Mouse (Mus musculus) adrenal gland (tissue): ENCODE measurements at regions not wholly inside any gene's neighbourhood (a gene's known extent, or its start where the extent isn't known, plus 50 kb on each side); places are given as distances from the start of the nearest gene placed in this dataset.

Experiments used
- intact Hi-C: fragments of 180-260 bp; cut with DNase I; formaldehyde crosslinking; loops from one replicate; pipeline ENCODE4 v1.15.1; 2025

DNA sequence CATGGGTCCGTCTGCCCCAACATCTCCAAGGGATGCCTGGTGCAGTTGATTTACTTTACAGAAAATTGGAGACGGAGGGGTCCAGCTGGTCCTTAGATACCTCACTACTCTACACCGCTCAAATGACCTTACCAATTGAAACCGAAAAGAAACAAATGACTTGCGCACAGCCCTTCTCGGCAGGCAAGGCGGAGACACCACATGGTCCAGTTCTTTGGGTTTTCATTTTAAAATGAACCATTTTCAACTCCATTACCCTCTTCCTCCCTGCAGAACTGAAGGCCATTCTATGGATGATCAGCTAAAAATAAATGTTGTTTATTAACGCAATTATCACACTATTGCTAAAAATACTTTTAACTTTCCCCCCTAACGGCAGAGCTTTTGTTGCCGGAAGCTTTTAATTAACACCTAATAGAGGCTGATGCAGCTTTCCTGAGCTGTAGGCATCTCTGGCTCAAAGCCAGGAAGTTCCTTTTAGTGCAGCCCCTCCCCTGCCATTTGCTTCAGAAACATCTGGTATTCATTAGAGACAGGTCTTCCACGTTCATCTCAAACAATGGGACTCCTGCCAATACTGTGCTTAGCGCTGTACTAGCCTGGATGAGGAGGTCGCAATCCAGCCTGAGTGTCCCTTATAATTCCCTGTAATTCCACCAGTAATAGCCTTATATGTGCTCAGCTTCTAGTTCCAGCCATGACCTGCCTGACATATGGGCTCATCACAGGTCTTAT is 247.5 kb downstream of the Drd1 start:
- intact Hi-C loops: no loop called here

DNA sequence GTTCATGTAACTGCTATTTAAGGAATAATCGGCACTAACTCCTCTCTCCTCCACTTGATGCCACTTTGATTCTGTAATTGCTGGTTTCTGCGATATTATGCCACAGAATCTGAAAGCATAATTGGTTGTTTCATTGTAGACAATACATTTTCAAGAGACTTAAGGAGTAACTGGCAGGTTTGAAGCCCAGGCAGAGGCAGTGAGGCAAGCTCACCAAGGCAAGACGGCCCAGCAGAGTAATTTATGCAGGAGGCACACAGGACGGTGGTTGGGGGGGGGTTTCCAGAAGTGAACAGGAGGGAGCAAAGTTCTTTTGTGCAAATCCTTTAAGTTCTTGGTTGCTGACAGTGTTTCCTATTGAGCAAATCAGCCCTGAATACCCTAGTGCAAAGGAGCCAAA is 249.6 kb downstream of the Drd1 start:
- intact Hi-C loops: no loop called here

DNA sequence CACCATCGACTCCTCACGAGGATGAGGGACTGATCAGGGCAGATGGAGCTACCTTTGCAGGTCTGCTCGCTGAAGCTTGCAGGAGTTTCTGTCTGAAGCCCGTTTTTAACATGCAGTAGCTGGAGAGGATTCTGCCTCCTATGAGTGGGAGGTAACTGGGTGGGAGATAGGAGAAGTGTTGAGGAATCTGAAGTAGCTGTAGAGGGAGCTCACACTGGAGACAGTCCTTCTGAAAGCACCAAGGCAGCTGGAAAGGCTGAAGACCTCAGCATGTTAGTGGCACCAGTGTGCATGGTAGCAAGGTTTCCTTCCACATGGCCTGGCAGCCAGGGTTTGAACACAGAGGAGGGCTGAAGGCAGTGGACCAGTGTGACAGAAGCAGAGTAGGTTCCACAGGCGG is 254.5 kb downstream of the Drd1 start:
- intact Hi-C loops: no loop called here

DNA sequence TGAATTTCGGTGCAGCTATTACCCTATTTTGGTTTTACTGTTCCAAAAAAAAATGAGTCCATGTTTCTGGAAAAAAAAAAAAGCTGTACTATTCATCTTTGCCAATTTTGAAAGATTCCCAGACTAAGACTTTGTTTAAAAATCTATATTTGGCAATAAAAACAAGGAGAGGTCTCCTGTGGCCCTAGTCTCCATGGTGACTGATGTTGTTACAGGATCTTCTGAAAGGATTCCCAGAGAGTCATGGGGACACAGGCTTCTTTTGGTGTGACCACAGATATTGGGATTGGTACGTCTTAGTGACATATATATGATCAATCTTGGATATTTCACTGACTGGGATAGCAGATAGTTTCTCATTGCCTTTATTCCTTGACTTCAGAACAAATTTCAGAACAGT is 266.7 kb downstream of the Drd1 start:
- intact Hi-C loops: no loop called here

- intact Hi-C loops: loop anchor here (2.0 kb wide), 1 partner anchor 279 kb away; no protein-coding TSS in a partner anchor
Observed at GRCm38 (mm10) chr13:53783492-53783891, 272.0 kb downstream of the Drd1 start.

DNA sequence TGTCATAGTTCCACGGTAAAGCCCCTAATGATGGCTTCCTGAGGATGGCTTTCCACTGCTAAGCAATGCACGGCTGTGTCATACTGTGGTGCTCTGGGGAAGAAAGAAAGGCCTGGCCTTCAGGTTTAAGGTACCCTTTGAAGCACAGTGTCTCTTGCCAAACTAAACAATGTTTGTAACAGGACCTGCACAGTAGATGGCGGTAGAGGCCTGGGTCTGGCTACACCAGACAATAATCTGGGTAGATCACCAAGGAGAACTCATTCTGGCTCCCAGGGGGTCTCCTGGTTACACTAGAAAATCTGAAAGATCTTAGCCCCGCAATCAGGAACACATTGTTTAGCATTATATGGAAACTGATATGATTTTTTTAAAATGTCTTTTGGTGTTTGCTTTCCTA is 276.4 kb downstream of the Drd1 start:
- intact Hi-C loops: no loop called here

DNA sequence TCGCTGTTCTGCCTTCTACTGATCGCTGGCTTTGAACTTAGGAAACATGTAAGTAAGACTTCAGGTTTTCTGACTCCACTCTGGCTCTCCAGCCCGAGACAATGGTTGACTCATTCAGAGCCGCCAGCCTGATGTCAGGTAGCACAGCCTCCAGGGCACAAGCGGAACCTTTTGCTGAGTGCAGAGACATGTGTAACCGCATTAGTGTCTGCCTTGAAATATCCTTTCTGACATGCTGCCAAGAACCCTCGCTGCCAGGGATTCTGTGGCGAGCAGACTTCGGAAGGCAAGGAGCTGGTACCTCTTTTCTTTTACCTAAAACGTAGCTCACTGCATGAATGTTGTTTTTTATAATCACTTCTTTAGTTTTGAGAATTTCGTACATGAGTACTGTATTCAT is 279.1 kb downstream of the Drd1 start:
- intact Hi-C loops: no loop called here

DNA sequence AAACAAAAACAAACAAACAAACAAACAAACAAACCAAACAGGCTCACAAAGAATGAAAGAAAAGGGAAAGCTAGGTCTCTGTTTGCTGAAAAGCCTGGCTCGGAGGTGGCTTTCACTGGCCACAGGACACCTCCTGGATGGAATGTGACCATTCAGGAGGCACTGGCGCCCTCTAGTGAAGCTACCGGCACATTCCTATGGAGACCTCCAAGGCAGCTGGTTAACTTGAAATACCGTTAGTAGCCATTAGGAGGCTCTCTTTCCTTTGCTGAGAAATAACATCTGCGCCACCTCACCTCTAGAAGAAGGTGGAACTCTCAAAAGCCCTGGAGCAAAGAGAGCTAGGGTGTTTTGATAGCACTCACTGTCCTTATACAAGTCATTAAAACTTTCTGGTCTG is 279.8 kb downstream of the Drd1 start:
- intact Hi-C loops: no loop called here

DNA sequence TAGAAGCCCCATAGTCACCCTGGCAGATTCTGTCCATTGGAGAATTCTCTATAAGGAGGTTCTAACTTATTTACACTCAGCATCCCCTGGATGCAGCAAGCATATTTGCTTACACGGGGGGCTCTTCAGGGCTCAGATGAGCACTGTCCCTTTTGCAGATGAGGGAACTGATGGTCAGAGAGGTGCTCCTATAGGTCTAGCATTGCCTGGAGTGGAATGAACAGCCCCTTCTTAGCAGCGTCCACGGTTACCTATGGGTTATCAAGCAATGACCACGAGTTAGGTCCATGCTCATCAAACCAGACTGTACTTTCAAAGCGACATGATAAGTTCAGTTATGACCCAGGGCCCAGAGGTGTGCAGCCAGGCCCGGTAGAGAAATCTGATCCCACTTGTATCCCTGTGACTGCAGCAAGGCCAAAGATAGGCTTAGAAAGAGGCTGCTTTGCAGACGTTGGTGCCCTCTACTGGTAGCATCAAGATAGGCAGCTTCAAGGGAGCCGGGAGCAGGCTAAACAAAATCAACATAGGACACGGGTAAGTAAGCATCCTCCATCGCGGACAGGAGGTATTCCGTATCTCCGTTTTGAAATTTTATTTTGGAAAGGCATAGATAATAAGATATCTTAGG is 290.8 kb downstream of the Drd1 start:
- intact Hi-C loops: loop anchor here (10.0 kb wide), 1 partner anchor 320 kb away; no protein-coding TSS in a partner anchor

DNA sequence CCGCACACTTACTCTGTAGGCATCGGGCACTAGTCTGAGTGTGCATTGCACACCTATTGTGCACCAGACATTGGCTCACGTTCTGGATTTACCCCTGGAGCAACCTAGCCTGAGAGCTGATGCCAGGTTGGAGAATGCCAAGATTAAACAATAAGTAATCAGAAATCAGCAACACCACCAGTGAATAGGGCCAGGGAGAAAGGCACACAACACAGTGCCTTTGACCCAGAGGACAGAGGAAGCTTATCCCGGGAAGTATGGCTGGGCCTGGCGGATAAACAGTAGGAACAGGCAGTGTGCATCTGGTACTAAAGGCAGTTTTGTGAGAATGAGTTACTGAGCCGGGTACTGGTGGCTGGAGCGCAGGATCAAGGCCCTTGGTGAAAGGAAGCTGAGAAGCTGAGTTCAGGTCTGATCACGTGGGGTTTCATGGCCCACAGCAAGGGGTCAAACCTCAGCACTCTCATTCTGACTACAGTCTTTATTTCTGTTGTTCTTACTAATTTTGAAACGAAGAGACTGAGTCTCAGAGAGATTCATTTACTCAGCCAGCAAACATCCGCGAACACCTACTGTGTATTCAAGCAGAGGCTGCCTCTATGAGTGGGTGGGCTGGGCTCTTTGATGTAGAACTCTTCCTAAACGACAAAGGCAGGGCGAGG is 284.8 kb upstream of the Msx2 start:
- intact Hi-C loops: no loop called here

DNA sequence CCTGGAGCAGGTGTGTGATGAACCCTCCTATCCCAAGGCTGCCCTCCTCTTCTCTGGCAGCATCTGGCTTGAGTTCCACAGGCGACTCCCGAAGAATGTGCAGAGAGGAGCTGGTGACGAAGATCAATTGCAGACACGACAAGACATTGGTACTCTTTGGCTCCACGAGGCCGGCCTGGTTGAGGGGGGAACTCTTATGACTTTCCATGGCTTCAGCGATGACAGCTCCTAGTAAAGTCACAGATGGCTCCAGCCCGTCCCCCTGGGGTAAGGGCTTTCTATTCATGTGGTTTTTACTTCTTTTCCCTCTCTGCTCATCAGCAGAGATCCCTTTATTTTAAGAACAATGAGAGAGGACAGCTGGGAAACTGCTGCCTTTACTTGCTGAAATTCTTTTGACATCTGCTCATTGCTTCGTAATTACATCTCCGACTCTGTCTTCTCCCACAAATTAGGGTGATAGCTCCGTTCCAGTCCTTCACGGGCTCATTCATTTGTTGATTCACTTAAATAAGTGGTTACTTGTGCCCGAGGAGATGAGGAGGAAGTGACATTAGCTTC is 284.2 kb upstream of the Msx2 start:
- intact Hi-C loops: no loop called here

- intact Hi-C loops: no loop called here
Observed at GRCm38 (mm10) chr13:53755046-53755615, 282.3 kb upstream of the Msx2 start.

GRCm38 (mm10) chr13:53753049-53753448 is 280.2 kb upstream of the Msx2 start:
- intact Hi-C loops: no loop called here

DNA sequence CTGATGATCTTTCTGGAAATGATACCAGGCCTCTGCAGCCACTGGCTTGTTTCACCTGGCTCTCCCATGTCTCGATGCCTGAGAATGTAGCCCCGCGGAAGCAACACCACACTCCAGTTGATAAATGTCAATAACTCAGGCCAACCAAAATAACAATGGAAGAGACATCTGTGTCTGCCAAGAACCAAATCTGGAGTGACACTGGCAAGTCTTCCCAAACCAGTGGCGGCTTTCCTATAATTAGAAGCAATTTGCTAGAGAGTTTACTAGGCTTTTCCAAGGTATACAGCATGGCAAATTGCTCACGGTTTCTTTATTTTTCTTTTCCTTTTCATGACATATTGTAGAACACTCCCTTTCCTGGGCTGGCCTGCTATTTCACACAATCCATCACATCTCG is 268.1 kb upstream of the Msx2 start:
- intact Hi-C loops: no loop called here

GRCm38 (mm10) chr13:53739127-53739526 is 266.3 kb upstream of the Msx2 start:
- intact Hi-C loops: no loop called here

DNA sequence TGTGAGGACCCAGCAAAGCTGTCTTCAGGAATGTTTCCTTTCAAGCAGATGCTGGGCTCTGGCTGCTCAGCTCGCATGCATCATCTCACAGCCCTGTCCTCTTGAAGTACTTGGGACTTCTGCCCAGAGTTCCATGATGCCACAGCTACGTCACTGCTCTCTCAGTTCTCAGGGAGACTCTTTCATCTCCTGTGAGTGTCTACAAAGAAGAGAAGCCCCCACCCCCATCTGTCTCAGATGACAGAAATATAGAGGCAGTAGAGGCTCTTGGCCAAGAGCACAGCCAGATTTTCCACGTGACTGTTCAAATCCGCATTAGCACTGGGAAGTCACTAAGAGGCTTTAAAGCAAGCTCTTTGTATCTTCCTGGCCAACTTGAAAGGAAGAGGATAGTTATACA is 262.1 kb upstream of the Msx2 start:
- intact Hi-C loops: no loop called here

GRCm38 (mm10) chr13:53730259-53730902 is 257.5 kb upstream of the Msx2 start:
- intact Hi-C loops: no loop called here

GRCm38 (mm10) chr13:53729848-53730247 is 257.0 kb upstream of the Msx2 start:
- intact Hi-C loops: no loop called here

DNA sequence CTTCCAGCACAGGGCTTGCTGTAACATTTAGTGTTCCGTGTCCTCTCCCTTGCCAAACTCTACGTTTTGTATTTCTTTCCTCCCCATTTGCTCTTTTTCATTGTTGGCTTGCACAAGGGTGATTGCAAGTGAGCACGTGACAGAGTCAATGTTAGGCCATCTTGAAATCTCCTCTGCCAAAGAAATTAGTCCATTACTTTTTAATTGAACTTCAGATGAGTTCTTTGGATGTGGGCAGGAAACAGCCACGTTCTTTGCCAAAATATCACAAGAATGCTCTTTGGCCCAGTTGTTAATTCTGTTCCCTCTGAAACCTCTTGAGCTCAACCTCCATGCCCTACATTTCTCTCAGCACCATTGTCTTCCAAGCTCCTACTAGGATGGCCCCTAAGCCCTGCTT is 253.2 kb upstream of the Msx2 start:
- intact Hi-C loops: no loop called here

DNA sequence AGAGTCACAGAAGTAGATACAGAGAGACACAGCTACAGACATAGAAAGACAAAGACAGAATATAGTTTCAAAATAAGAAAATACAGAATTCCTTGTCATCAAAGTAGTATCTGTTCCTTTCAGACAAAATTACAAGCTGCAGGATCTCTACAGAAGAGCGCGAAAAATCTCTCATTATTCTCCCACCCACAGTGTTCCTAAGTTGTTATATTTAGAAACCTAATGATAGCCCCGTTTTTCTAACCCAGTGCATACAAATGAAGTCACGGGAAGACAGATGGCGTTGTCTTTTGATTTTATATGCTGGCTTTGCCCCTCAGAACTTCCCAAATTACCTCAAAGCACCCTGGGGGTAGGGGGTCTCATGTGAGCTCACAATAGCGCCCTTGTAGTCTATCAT is 250.0 kb upstream of the Msx2 start:
- intact Hi-C loops: no loop called here

DNA sequence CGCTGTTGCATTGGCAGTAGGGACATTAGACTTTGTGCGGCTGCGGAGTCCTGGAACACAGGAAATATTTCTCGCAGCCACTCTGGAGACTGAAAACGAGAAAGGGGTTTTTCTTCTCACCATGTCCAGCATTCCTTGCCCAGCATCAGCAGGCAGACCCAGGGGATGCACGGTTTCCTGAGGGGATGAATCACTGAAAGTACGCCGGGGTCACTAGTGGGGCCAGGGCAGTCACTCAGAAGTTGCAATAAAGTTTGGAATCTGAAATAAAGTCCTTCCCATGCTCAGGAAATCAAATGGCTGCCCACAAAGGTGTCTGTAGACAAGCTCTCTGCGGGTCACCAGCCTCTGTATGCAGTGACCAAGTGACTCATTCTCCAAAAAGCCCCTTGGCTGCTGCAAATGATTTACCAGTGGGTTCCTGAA is 248.2 kb upstream of the Msx2 start:
- intact Hi-C loops: no loop called here
